Mouse (Mus musculus) hindbrain, embryonic 13.5 days (tissue): Measurements from ENCODE around the gene Klrb1. TPM values are rescaled to one million over a fixed set of nuclear protein-coding genes. Genes with fewer than 3 reads are reported as not detected.

Source experiments
- ATAC-seq: fragments of 200-750 bp; cut with Nextera tagmentation; 2 replicates; pipeline ENCODE4 v1.8.0; 2017; ENCODE audit warnings: moderate TSS enrichment; ENCODE audit not compliant: low FRiP score
- H3K27ac ChIP-seq: fragments of 300-500 bp; sonication (generic); 2 replicates; pipeline ENCODE4 v1.5.1; 2015; ENCODE audit warnings: inconsistent platforms, mild to moderate bottlenecking, moderate library complexity
- H3K27me3 ChIP-seq: fragments of 300-500 bp; sonication (generic); 2 replicates; pipeline ENCODE4 v1.6.1; 2015; ENCODE audit warnings: mild to moderate bottlenecking, inconsistent platforms
- H3K36me3 ChIP-seq: fragments of 300-500 bp; sonication (generic); 2 replicates; pipeline ENCODE4 v1.6.1; 2015; ENCODE audit warnings: mild to moderate bottlenecking, inconsistent platforms
- H3K4me1 ChIP-seq: fragments of 300-500 bp; sonication (generic); replicated peaks from 2 replicates; pipeline ENCODE4 v1.6.1; 2015; ENCODE audit warnings: inconsistent platforms
- H3K4me2 ChIP-seq: fragments of 300-500 bp; sonication (generic); 2 replicates; pipeline ENCODE4 v1.6.1; 2015; ENCODE audit warnings: inconsistent platforms, mild to moderate bottlenecking, moderate library complexity
- H3K4me3 ChIP-seq: fragments of 300-500 bp; sonication (generic); 2 replicates; pipeline ENCODE4 v1.5.1; 2015; ENCODE audit warnings: mild to moderate bottlenecking, inconsistent platforms
- H3K9ac ChIP-seq: fragments of 300-500 bp; sonication (generic); 2 replicates; pipeline ENCODE4 v1.6.1; 2015; ENCODE audit warnings: mild to moderate bottlenecking, inconsistent platforms
- H3K9me3 ChIP-seq: fragments of 300-500 bp; sonication (generic); 2 replicates; pipeline ENCODE4 v1.6.1; 2016; ENCODE audit warnings: inconsistent platforms
- WGBS: fragments of 180-500 bp; shearing (Covaris S2); methylation state at CpG from one replicate; pipeline ENCODE4 v1.1.7; 2015; 5-methylcytosine and 5-hydroxymethylcytosine counted together
- polyA plus RNA-seq: library from polyadenylated mRNA; unstranded; fragments of >200 nt; fragmentation: Nextera tagmentation; extraction: Ambion mirVana; gene quantifications from 2 replicates; pipeline ENCODE4 v1.2.1, GENCODE M21; 2015

Gene Klrb1
- polyA plus RNA-seq, 1 experiment from 2014 or later = 0.56 TPM

GRCm38 (mm10) chr6:128679574-128679973 lies 43.3 kb downstream of the Klrb1 start:
- Histone ChIP-seq H3K27ac (no peak overlapping the region), H3K4me2 (no peak overlapping the region), H3K27me3 (no peaks in the 10 kb centered on the region), H3K9me3 (no peaks in the 10 kb centered on the region), H3K36me3 (no peaks in the 10 kb centered on the region), H3K9ac (no peak overlapping the region), H3K4me3 (no peak overlapping the region), H3K4me1 (no peaks in the 10 kb centered on the region)
- no peak for ATAC-seq

- Histone ChIP-seq H3K4me3 (no peak overlapping the region), H3K9ac (no peak overlapping the region), H3K4me1 (no peaks in the 10 kb centered on the region), H3K27ac (no peak overlapping the region), H3K9me3 (no peaks in the 10 kb centered on the region; the same call in 1 of the 2 replicates), H3K4me2 (no peak overlapping the region), H3K27me3 (no peaks in the 10 kb centered on the region), H3K36me3 (no peaks in the 10 kb centered on the region)
- 59% methylated on average over 4 of the region's 4 CpGs for WGBS
- ATAC-seq = no peak
These were observed 52.9 kb downstream of the Klrb1 start for GRCm38 (mm10) chr6:128669936-128670335.

GRCm38 (mm10) chr6:128662206-128662605 lies 60.7 kb downstream of the Klrb1 start, which contains the start of gene Clec2h:
Clec2h (plus strand) TSS chr6:128662385.
- Histone ChIP-seq H3K4me3 (no peak within 1 kb of the TSS), H3K9ac (no peak within 1 kb of the TSS), H3K27ac (no peak within 1 kb of the TSS), H3K27me3 (no peaks in the 10 kb centered on the region), H3K36me3 (no peaks in the 10 kb centered on the region), H3K4me2 (no peak within 1 kb of the TSS), H3K4me1 (no peaks in the 10 kb centered on the region), H3K9me3 (no peaks in the 10 kb centered on the region)
- 22% methylated on average over 1 of the region's 1 CpGs for WGBS
- no peak for ATAC-seq

- 88% methylated on average over 1 of the region's 1 CpGs for WGBS
- no peak for ATAC-seq
- no peak overlapping the region for H3K27ac ChIP-seq
- H3K36me3 ChIP-seq = no peaks in the 10 kb centered on the region
- H3K9ac ChIP-seq = no peak overlapping the region
- no peak overlapping the region for H3K4me3 ChIP-seq
- H3K9me3 ChIP-seq = no peaks in the 10 kb centered on the region
- no peak overlapping the region for H3K4me2 ChIP-seq
- no peaks in the 10 kb centered on the region for H3K4me1 ChIP-seq
- no peaks in the 10 kb centered on the region for H3K27me3 ChIP-seq
These were observed 61.6 kb downstream of the Klrb1 start for GRCm38 (mm10) chr6:128661249-128661648.

Other genes with a start within 250 kb of the Klrb1 start
- gene Pzp, start 196.3 kb downstream of the Klrb1 start, polyA plus RNA-seq = 0.06 and 0.19 TPM in 2 replicates
- 0.42 and 0.89 TPM in 2 replicates for gene A2ml1, start 141.5 kb downstream of the Klrb1 start, polyA plus RNA-seq
- not detected in 2 replicates for gene Klrb1a, start 99.5 kb downstream of the Klrb1 start, polyA plus RNA-seq
- not detected in 2 replicates for gene Clec2h, start 60.7 kb downstream of the Klrb1 start, polyA plus RNA-seq
- gene Klrb1c, start 66.2 kb upstream of the Klrb1 start, polyA plus RNA-seq = not detected in 2 replicates
- not detected in 2 replicates for gene Gm44511, start 103.3 kb upstream of the Klrb1 start, polyA plus RNA-seq
- gene Klrb1b, start 103.3 kb upstream of the Klrb1 start, polyA plus RNA-seq = 0.08 TPM in 1 of 2 replicates, not detected in the other
- gene Clec2i, start 164.5 kb upstream of the Klrb1 start, polyA plus RNA-seq = not detected in 2 replicates
- gene BC035044, start 168.1 kb upstream of the Klrb1 start, polyA plus RNA-seq = 0.34 and 0.57 TPM in 2 replicates
- gene Clec2g, start 211.3 kb upstream of the Klrb1 start, polyA plus RNA-seq = not detected in 2 replicates